Mouse (Mus musculus): ENCODE measurements around the gene Nit1.
"Not testable (repeated sequence)": the region's sequence is repeated elsewhere in the genome, so short reads cannot be mapped to it uniquely, and the experiment has no call there.

Gene Nit1

DNA sequence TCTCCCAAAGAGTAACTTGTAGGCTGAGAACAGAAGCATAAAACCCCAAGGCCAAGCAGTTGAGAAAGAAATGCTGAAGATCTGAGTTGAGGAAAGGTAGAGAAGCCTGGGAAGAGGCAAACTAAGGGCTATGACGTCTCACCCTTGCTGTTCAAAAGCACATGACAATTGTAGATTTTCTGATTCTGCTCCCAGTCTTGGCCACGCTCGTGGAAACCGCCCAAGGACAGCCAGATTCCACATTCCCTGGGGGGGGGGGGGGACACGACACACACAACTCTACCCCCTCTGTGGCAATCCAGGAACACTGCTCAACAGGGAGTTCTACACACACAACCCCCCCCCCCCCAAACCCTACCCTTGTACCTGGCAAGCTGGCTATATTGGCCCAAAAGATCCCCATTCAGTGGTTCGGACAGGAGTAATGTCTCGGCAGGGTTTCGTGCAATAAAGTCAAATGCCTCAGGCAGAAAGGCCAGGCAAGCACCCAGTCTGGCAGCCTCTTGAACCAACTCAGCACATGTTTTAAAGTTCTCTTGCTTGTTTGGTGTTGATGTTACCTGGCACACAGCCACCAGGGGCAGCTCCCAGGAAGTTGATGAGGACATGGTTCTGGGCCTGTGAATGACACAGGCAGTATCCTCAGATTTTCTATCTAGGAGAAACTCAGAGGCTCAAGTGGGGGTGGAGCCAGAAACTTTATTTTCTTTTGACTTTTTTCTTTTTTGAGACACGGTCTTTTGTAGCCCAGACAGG lies 1.3 kb downstream of the Nit1 start:
- no peaks in the 10 kb centered on the region for H3K9me3 ChIP-seq (ENCODE audit: low read length)
- H3K36me3 ChIP-seq (ENCODE audit: insufficient read depth, low read length): peaks cover 77% of the 10 kb centered on the region
- no peak for TF ChIP-seq NANOG (IDR thresholded peaks at IDR 0.05; ENCODE audit: borderline replicate concordance, low read length)
- H3K4me1 ChIP-seq (replicated peaks; ENCODE audit: low read depth, low read length): peaks cover 55% of the 10 kb centered on the region
- H3K27me3 ChIP-seq (ENCODE audit: insufficient read depth, low read length): no peaks in the 10 kb centered on the region
- peak overlapping the region; percentile 99 for H3K4me3 ChIP-seq (replicated peaks; ENCODE audit: low read length)

DNA sequence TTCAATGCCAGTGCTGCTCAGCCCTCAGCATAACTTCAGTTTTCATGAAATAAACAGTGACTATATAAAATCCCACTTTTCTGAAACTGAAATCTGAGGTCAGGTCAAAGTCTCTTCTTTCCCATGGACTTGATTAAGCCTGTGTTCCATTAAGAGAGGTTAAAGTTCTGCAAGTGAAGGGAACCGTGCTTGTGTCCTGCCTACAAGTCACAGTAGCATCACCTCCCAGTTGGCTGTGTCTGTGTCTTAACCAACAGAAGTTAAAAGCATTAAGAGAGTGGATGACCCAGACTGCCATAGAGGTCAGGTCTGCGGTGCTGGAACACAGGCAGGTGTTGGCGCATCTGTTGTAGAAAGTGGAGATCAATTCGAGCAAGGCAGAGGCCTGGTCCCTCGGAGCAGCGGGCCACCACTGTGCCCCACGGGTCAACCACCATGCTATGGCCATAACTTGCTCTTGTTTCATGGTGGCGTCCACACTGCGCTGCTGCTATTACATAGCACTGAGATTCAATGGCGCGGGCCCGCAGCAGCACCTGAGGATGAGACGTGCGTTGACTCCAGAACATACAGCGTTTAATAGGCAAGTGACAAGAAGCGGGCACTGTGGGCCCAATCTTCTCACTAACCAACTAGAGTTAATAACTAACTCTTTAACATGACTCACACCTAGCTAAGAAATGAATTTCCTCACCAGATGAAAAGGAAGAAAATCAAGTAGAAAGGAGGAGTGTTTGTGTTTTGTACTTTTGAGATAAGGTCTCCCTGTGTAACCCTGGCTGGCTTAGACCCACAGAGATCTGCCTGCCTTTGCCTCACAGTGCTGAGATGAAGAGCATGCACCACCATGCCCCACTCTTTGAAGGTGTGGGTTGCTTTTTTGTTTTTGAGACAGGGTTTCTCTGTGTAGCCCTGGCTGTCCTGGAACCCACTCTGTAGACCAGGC lies 2.9 kb downstream of the Nit1 start:
- Histone ChIP-seq H3K4me1 (replicated peaks; ENCODE audit: low read depth, low read length) (peaks cover 52% of the 10 kb centered on the region), H3K9me3 (ENCODE audit: low read length) (no peaks in the 10 kb centered on the region), H3K36me3 (ENCODE audit: insufficient read depth, low read length) (peaks cover 77% of the 10 kb centered on the region), H3K4me3 (replicated peaks; ENCODE audit: low read length) (no peak overlapping the region), H3K27me3 (ENCODE audit: insufficient read depth, low read length) (no peaks in the 10 kb centered on the region)
- TF ChIP-seq NANOG (IDR thresholded peaks at IDR 0.05; ENCODE audit: borderline replicate concordance, low read length) (no peak), CTCF (conservative IDR thresholded peaks at IDR 0.05; ENCODE audit: low read length) (no peak), POU5F1 (IDR thresholded peaks at IDR 0.05; ENCODE audit: borderline replicate concordance, low read length) (no peak)

DNA sequence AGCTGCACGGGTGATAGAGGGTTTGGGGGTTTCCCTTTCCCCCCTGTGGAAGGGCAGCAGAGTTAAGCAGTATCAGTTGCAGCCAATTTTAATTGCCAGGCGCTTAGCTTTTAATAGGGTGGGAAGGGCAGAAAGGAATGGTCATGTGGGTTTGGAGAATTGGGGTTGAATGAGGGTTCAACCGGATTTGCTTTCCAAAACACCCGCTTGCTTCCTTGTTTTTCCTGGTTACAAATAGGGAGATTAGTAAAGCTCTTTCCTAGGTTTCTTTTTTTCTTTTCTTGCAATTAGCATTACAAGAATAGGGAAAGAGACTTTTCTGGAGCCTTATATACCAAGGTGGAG lies 15.3 kb downstream of the Nit1 start:
- Histone ChIP-seq H3K36me3 (ENCODE audit: insufficient read depth, low read length) (peaks cover 47% of the 10 kb centered on the region), H3K4me3 (replicated peaks; ENCODE audit: low read length) (peak overlapping the region; percentile 87), H3K4me1 (replicated peaks; ENCODE audit: low read depth, low read length) (peaks cover 73% of the 10 kb centered on the region), H3K27me3 (ENCODE audit: insufficient read depth, low read length) (no peaks in the 10 kb centered on the region), H3K9me3 (ENCODE audit: low read length) (no peaks in the 10 kb centered on the region)
- TF ChIP-seq NANOG (IDR thresholded peaks at IDR 0.05; ENCODE audit: borderline replicate concordance, low read length) (no peak), POU5F1 (IDR thresholded peaks at IDR 0.05; ENCODE audit: borderline replicate concordance, low read length) (no peak), CTCF (conservative IDR thresholded peaks at IDR 0.05; ENCODE audit: low read length) (no peak)

DNA sequence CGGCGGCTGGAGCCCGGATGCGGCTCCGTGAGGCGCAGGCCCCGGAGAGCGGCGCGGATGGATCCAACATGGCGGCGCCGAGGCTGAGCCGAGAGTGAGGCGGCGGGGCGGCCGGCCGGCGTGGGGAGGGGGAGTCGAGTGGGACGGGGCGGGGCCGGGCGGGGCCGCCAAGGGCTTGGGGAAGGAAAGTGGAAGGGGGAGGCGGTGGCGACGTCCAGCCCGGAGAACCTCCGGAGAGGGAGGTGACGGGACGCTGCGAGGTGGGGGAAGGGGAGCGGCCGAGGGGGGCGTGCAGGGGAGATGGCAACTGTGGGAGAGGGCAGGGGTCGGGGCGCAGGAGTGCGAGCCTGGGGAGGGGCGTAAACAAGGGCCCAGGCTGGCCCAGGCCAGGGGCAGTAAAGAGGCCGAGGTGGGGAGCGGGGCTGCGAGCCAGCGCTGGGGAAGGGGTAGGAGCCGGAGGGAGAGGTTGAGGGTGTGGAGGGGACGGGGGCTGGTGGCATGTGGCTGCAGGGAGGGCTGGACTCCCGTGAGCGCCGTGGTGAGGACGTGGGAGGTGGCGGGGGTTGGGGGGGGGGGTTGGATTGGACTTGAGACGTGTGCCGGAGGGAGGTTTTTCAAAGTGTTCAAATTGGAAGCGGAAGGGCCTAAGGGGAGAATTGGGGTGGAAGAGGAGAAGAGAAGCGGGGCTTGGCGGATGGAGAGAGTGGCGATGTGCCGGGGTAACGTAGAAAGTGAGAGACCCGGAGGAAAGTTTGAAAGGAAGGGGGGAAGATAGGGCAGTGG lies 15.8 kb downstream of the Nit1 start:
- Histone ChIP-seq H3K36me3 (ENCODE audit: insufficient read depth, low read length) (peaks cover 48% of the 10 kb centered on the region), H3K4me3 (replicated peaks; ENCODE audit: low read length) (peak overlapping the region; percentile 87), H3K4me1 (replicated peaks; ENCODE audit: low read depth, low read length) (peaks cover 75% of the 10 kb centered on the region), H3K27me3 (ENCODE audit: insufficient read depth, low read length) (no peaks in the 10 kb centered on the region), H3K9me3 (ENCODE audit: low read length) (no peaks in the 10 kb centered on the region)
- no peak for TF ChIP-seq CTCF (conservative IDR thresholded peaks at IDR 0.05; ENCODE audit: low read length)
- TF ChIP-seq NANOG (IDR thresholded peaks at IDR 0.05; ENCODE audit: borderline replicate concordance, low read length): no peak
- TF ChIP-seq POU5F1 (IDR thresholded peaks at IDR 0.05; ENCODE audit: borderline replicate concordance, low read length): no peak

DNA sequence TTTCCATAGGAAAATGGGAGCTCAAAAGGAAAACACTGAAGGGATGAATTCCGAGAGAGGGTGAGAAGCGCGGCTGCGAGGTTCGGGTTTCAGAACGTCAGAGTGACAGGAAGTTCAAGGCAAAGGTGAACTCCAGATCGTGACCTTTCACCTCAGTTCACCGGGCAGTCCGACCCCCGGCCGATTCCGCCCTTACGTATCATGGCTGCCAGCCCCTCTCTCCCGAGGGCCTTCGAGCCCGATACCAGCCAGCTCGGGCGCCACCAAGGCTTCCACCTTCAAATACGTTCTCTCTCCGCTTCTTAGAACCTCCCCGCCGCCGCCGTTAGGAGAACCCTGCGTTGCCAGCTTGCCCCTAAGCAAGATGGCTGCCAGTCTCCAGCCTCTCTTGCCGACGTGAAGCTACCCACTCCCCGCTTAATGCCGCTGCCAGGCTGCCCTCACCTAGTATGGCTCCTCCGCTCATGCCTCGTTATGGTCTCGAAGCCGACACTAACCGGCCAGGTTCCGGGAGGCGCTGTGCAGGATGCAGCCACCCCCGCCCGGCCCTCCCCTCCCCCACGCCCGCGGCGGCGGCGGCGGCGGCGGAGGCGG lies 16.5 kb downstream of the Nit1 start, which contains the start of gene Dedd:
Gene Dedd, plus strand, starts transcription at position 307 of the 594 bp plus-strand sequence.
- TF ChIP-seq NANOG (IDR thresholded peaks at IDR 0.05; ENCODE audit: borderline replicate concordance, low read length): no peak
- no peak for TF ChIP-seq POU5F1 (IDR thresholded peaks at IDR 0.05; ENCODE audit: borderline replicate concordance, low read length)
- no peak for TF ChIP-seq CTCF (conservative IDR thresholded peaks at IDR 0.05; ENCODE audit: low read length)
- H3K36me3 ChIP-seq (ENCODE audit: insufficient read depth, low read length): peaks cover 41% of the 10 kb centered on the region

DNA sequence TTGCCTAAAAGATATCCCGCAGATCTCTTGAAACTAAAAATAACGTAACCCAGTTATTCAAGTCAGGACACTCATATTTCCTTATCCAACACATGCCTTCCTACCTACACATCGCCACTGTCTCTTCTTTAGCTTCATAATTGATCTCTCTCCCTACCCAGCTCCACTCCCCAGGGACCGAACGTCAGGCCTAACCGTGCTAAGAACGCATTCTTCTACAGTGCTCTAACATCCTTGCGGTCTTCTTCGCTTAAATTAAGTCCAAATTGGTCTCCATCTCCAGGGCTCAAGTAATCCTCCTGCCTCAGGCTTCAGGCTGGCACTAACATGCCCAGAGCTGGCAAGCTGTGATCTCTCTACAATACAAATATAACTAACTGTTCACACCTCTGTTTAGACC lies 17.2 kb downstream of the Nit1 start:
- peaks cover 73% of the 10 kb centered on the region for H3K4me1 ChIP-seq (replicated peaks; ENCODE audit: low read depth, low read length)
- peak overlapping the region; percentile 87 for H3K4me3 ChIP-seq (replicated peaks; ENCODE audit: low read length)
- TF ChIP-seq POU5F1 (IDR thresholded peaks at IDR 0.05; ENCODE audit: borderline replicate concordance, low read length) (no peak), CTCF (conservative IDR thresholded peaks at IDR 0.05; ENCODE audit: low read length) (no peak), NANOG (IDR thresholded peaks at IDR 0.05; ENCODE audit: borderline replicate concordance, low read length) (no peak)
- no peaks in the 10 kb centered on the region for H3K9me3 ChIP-seq (ENCODE audit: low read length)
- peaks cover 34% of the 10 kb centered on the region for H3K36me3 ChIP-seq (ENCODE audit: insufficient read depth, low read length)
- no peaks in the 10 kb centered on the region for H3K27me3 ChIP-seq (ENCODE audit: insufficient read depth, low read length)

More for the DNA sequence above, 16.5 kb downstream of the Nit1 start, which contains the start of gene Dedd:
- H3K4me1 ChIP-seq (replicated peaks; ENCODE audit: low read depth, low read length): peaks cover 73% of the 10 kb centered on the region
- no peaks in the 10 kb centered on the region for H3K27me3 ChIP-seq (ENCODE audit: insufficient read depth, low read length)
- no peaks in the 10 kb centered on the region for H3K9me3 ChIP-seq (ENCODE audit: low read length)
- H3K4me3 ChIP-seq (replicated peaks; ENCODE audit: low read length): peak within 1 kb of the TSS; percentile 87

DNA sequence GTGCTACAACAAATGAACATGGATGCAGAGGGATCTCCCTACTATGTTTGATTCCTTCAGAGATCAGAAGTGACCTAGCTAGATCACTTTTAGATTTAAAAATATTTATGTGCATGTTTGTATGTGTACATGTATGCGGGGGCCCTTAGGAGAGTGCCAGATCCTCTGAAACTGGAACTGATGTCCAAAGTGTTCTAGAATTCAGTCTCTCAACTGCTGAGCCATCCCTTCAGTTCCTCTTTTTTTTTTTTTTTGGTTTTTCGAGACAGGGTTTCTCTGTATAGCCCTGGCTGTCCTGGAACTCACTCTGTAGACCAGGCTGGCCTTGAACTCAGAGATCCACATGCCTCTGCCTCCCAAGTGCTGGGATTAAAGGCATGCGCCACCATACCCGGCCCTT lies 18.9 kb downstream of the Nit1 start:
- H3K36me3 ChIP-seq (ENCODE audit: insufficient read depth, low read length): peaks cover 23% of the 10 kb centered on the region
- H3K4me3 ChIP-seq (replicated peaks; ENCODE audit: low read length); H3K9me3 ChIP-seq (ENCODE audit: low read length); H3K27me3 ChIP-seq (ENCODE audit: insufficient read depth, low read length): not testable (repeated sequence)
- H3K4me1 ChIP-seq (replicated peaks; ENCODE audit: low read depth, low read length): peaks cover 73% of the 10 kb centered on the region

DNA sequence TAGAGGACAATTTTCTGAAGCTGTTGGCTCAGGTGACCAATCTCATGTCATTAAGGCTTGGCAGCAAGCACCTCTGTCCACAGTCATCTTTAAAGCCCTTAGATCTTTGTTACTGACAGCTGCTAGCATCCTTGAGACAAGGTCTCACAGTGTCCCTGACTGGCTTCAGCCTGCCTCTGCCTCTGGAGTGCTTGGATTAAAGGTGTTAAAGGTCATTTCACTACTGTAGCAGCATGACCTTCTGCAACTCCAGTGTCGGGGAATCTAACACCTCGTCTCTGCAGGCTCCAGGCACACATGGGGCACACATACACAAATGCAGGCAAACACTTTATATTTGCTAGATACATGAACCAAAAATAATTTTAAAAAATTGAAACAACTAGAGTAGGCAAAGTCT lies 19.9 kb downstream of the Nit1 start:
- Histone ChIP-seq H3K36me3 (ENCODE audit: insufficient read depth, low read length) (peaks cover 23% of the 10 kb centered on the region), H3K9me3 (ENCODE audit: low read length) (no peaks in the 10 kb centered on the region), H3K27me3 (ENCODE audit: insufficient read depth, low read length) (no peaks in the 10 kb centered on the region), H3K4me3 (replicated peaks; ENCODE audit: low read length) (no peak overlapping the region), H3K4me1 (replicated peaks; ENCODE audit: low read depth, low read length) (peaks cover 74% of the 10 kb centered on the region)
- TF ChIP-seq POU5F1 (IDR thresholded peaks at IDR 0.05; ENCODE audit: borderline replicate concordance, low read length): no peak
- TF ChIP-seq CTCF (conservative IDR thresholded peaks at IDR 0.05; ENCODE audit: low read length): no peak
- no peak for TF ChIP-seq NANOG (IDR thresholded peaks at IDR 0.05; ENCODE audit: borderline replicate concordance, low read length)

Measured in E14TG2a.4 (cell line).